29 mouse cellular contexts compared by ENCODE assay signal in genomic region chr7:133509486-133509885, GRCm38 (mm10).
DNase-seq lines count a peak whose midpoint lies in the region; ATAC-seq and TF ChIP-seq lines count a peak whose summit lies in the region.
"Had no signal": no experiment of that assay in that cellular context is flagged by ENCODE, and none has a peak within 500 bp of the region (broad histone marks: within the 10 kb centered on the region; RNA-seq: fewer than 3 reads in every experiment).

No protein-coding gene starts in this region.

- H3K4me1 ChIP-seq in hindbrain, postnatal 0 days (ENCODE audit: insufficient read depth, low read length), result 0 out of 2 replicates have a peak, but pooled peaks cover 11% of the 10 kb centered on the region
- H3K4me1 ChIP-seq in hindbrain, embryonic 14.5 days (replicated peaks; ENCODE audit: control insufficient read depth, insufficient read depth, low read length), result no peaks in the 10 kb centered on the region
- 0 out of 2 replicates have a peak, but pooled peaks cover 4% of the 10 kb centered on the region for H3K4me1 ChIP-seq in midbrain, embryonic 11.5 days (ENCODE audit: control insufficient read depth, insufficient read depth, low read length)
- H3K4me1 ChIP-seq in midbrain, embryonic 15.5 days, result peaks cover 10% of the 10 kb centered on the region
- no peaks in the 10 kb centered on the region for H3K4me1 ChIP-seq in intestine, postnatal 0 days (replicated peaks; ENCODE audit: control insufficient read depth, insufficient read depth, low read length)
- H3K4me1 ChIP-seq: heart, embryonic 12.5 days; limb, embryonic 15.5 days; liver, embryonic 13.5 days; megakaryocyte, embryonic 14.5 days had no signal

- no peak overlapping the region for H3K4me2 ChIP-seq in hindbrain, postnatal 0 days (ENCODE audit: low read depth, low read length)
- H3K4me2 ChIP-seq in hindbrain, embryonic 14.5 days (replicated peaks), result no peak overlapping the region
- no peak overlapping the region for H3K4me2 ChIP-seq in midbrain, embryonic 11.5 days
- H3K4me2 ChIP-seq in midbrain, embryonic 15.5 days, result no peak overlapping the region
- no peak overlapping the region for H3K4me2 ChIP-seq in intestine, postnatal 0 days (replicated peaks; ENCODE audit: low read depth)
- H3K4me2 ChIP-seq: forebrain, embryonic 13.5 days; heart, embryonic 12.5 days; hindbrain, embryonic 13.5 days; limb, embryonic 15.5 days; liver, embryonic 13.5 days; neural tube, embryonic 13.5 days had no signal

- WGBS in hindbrain, postnatal 0 days, result 12% methylated on average over 4 of the region's 4 CpGs
- WGBS in hindbrain, embryonic 14.5 days, result 17% methylated on average over 4 of the region's 4 CpGs
- 19% methylated on average over 4 of the region's 4 CpGs for WGBS in midbrain, embryonic 11.5 days
- 12% methylated on average over 4 of the region's 4 CpGs for WGBS in midbrain, embryonic 15.5 days
- 58% methylated on average over 4 of the region's 4 CpGs for WGBS in intestine, postnatal 0 days

- no peaks in the 10 kb centered on the region for H3K9me3 ChIP-seq in hindbrain, postnatal 0 days (ENCODE audit: low read length)
- H3K9me3 ChIP-seq in hindbrain, embryonic 14.5 days (ENCODE audit: control insufficient read depth, low read length), result no peaks in the 10 kb centered on the region
- H3K9me3 ChIP-seq in midbrain, embryonic 11.5 days (ENCODE audit: control insufficient read depth, low read length), result no peaks in the 10 kb centered on the region
- no peaks in the 10 kb centered on the region for H3K9me3 ChIP-seq in midbrain, embryonic 15.5 days
- no peaks in the 10 kb centered on the region for H3K9me3 ChIP-seq in intestine, postnatal 0 days (ENCODE audit: control insufficient read depth)
- H3K9me3 ChIP-seq: forebrain, embryonic 13.5 days; heart, embryonic 12.5 days; limb, embryonic 10.5 days; limb, embryonic 15.5 days; liver, embryonic 13.5 days; neural tube, embryonic 13.5 days had no signal

- no peak overlapping the region for H3K4me3 ChIP-seq in hindbrain, postnatal 0 days (ENCODE audit: low read length)
- H3K4me3 ChIP-seq in hindbrain, embryonic 14.5 days (replicated peaks; ENCODE audit: low read length), result no peak overlapping the region
- H3K4me3 ChIP-seq in midbrain, embryonic 11.5 days (ENCODE audit: low read depth, low read length), result no peak overlapping the region
- no peak overlapping the region for H3K4me3 ChIP-seq in midbrain, embryonic 15.5 days
- no peak overlapping the region for H3K4me3 ChIP-seq in intestine, postnatal 0 days (ENCODE audit: low read depth, low read length)
- H3K4me3 ChIP-seq: erythroblast, embryonic 14.5 days; forebrain, embryonic 13.5 days; heart, adult 2 months; heart, embryonic 12.5 days; hindbrain, embryonic 13.5 days; limb, embryonic 10.5 days; limb, embryonic 15.5 days; liver, embryonic 13.5 days; megakaryocyte, embryonic 14.5 days; neural tube, embryonic 13.5 days had no signal

- TF ChIP-seq POLR2A in brain, embryonic 14.5 days (IDR thresholded peaks at IDR 0.05; ENCODE audit: borderline replicate concordance, extremely low read depth, insufficient read depth, insufficient read length, poor library complexity, severe bottlenecking), result no peak

- no peak overlapping the region for H3K27ac ChIP-seq in hindbrain, postnatal 0 days
- no peak overlapping the region for H3K27ac ChIP-seq in hindbrain, embryonic 14.5 days
- H3K27ac ChIP-seq in midbrain, embryonic 11.5 days (ENCODE audit: low read depth, low read length), result no peak overlapping the region
- H3K27ac ChIP-seq in midbrain, embryonic 15.5 days, result no peak overlapping the region
- no peak overlapping the region for H3K27ac ChIP-seq in intestine, postnatal 0 days (ENCODE audit: low read depth, low read length)
- H3K27ac ChIP-seq: forebrain, embryonic 13.5 days; heart, adult 2 months; hindbrain, embryonic 13.5 days; limb, embryonic 10.5 days; limb, embryonic 15.5 days; liver, embryonic 13.5 days had no signal

- H3K9ac ChIP-seq in hindbrain, postnatal 0 days (replicated peaks; ENCODE audit: low read length), result no peak overlapping the region
- H3K9ac ChIP-seq in hindbrain, embryonic 14.5 days, result no peak overlapping the region
- H3K9ac ChIP-seq in midbrain, embryonic 11.5 days (ENCODE audit: low read length), result no peak overlapping the region
- H3K9ac ChIP-seq in midbrain, embryonic 15.5 days, result no peak overlapping the region
- no peak overlapping the region for H3K9ac ChIP-seq in intestine, postnatal 0 days (ENCODE audit: low read depth, low read length)
- H3K9ac ChIP-seq: forebrain, embryonic 13.5 days; heart, embryonic 12.5 days; hindbrain, embryonic 13.5 days; limb, embryonic 15.5 days; liver, embryonic 13.5 days; neural tube, embryonic 13.5 days had no signal

- H3K36me3 ChIP-seq in hindbrain, postnatal 0 days (ENCODE audit: insufficient read depth, low read length), result no peaks in the 10 kb centered on the region
- H3K36me3 ChIP-seq in hindbrain, embryonic 14.5 days (replicated peaks; ENCODE audit: control insufficient read depth, insufficient read depth), result no peaks in the 10 kb centered on the region
- no peaks in the 10 kb centered on the region for H3K36me3 ChIP-seq in midbrain, embryonic 11.5 days (ENCODE audit: control insufficient read depth, insufficient read depth, low read length)
- H3K36me3 ChIP-seq in midbrain, embryonic 15.5 days (replicated peaks), result no peaks in the 10 kb centered on the region
- H3K36me3 ChIP-seq in intestine, postnatal 0 days (ENCODE audit: control insufficient read depth, insufficient read depth), result no peaks in the 10 kb centered on the region
- H3K36me3 ChIP-seq: heart, embryonic 12.5 days; hindbrain, embryonic 13.5 days; limb, embryonic 10.5 days; limb, embryonic 15.5 days; liver, embryonic 13.5 days; neural tube, embryonic 13.5 days had no signal

- no peaks in the 10 kb centered on the region for H3K27me3 ChIP-seq in hindbrain, postnatal 0 days (ENCODE audit: insufficient read depth, low read length)
- no peaks in the 10 kb centered on the region for H3K27me3 ChIP-seq in hindbrain, embryonic 14.5 days (ENCODE audit: control insufficient read depth, insufficient read depth, low read length)
- H3K27me3 ChIP-seq in midbrain, embryonic 11.5 days (ENCODE audit: control insufficient read depth, insufficient read depth, low read length), result no peaks in the 10 kb centered on the region
- no peaks in the 10 kb centered on the region for H3K27me3 ChIP-seq in midbrain, embryonic 15.5 days (replicated peaks)
- H3K27me3 ChIP-seq in intestine, postnatal 0 days (replicated peaks; ENCODE audit: control insufficient read depth, insufficient read depth, low read length), result no peaks in the 10 kb centered on the region
- H3K27me3 ChIP-seq: forebrain, embryonic 13.5 days; heart, embryonic 12.5 days; hindbrain, embryonic 13.5 days; limb, embryonic 15.5 days; liver, embryonic 13.5 days; megakaryocyte, embryonic 14.5 days; neural tube, embryonic 13.5 days had no signal

- no peak for TF ChIP-seq CTCF in hindbrain, postnatal 0 days (IDR thresholded peaks at IDR 0.05; ENCODE audit: low read depth)
- no peak for TF ChIP-seq CTCF in brain, embryonic 14.5 days (IDR thresholded peaks at IDR 0.05; ENCODE audit: borderline replicate concordance, extremely low read depth, insufficient read depth, insufficient read length)
- TF ChIP-seq CTCF in intestine, postnatal 0 days (IDR thresholded peaks at IDR 0.05; ENCODE audit: low read depth), result no peak

- peak; percentile 67 for DNase-seq in hindbrain, postnatal 0 days (ENCODE audit: low spot score)
- DNase-seq in hindbrain, embryonic 14.5 days (ENCODE audit: low spot score), result no peak
- peak; percentile 80 for DNase-seq in midbrain, embryonic 11.5 days (ENCODE audit: low spot score, missing footprints)
- peak; percentile 69 for DNase-seq in brain, embryonic 14.5 days (ENCODE audit: low read depth)
- peak; percentile 37 to 49 for DNase-seq in kidney, postnatal 4 days
- DNase-seq: adrenal gland, postnatal 14 days; cerebellum, adult 2 months; cerebellum, postnatal 14 days; gastrocnemius, postnatal 25 days; heart, adult 2 months; heart, postnatal 4 days; layer of hippocampus, postnatal 36 days; liver, embryonic 13.5 days; lung, adult 18-20 months; lung, postnatal 4 days; thymus, postnatal 4 days had no signal

- ATAC-seq in hindbrain, postnatal 0 days, result no peak
- no peak for ATAC-seq in hindbrain, embryonic 14.5 days (ENCODE audit: low FRiP score)
- no peak for ATAC-seq in midbrain, embryonic 11.5 days (ENCODE audit: low FRiP score)
- no peak for ATAC-seq in midbrain, embryonic 15.5 days (replicated peaks)
- ATAC-seq in intestine, postnatal 0 days, result no peak
- ATAC-seq: CD4-positive, CD25-positive, alpha-beta regulatory T cell, adult 4 months; forebrain, embryonic 13.5 days; inflammation-experienced regulatory T-cells, adult 6 months; lung, postnatal 0 days had no signal
